Mouse (Mus musculus) urinary bladder, postnatal 4 days (tissue): ENCODE measurements around the gene Prrc2a.

Experiments used
- DNase-seq, 2 experiments: peaks; one replicate each; pipeline ENCODE4 v3.0.0; 2021 to 2022; ENCODE audit warnings: low spot score in 2 of 2

Gene Prrc2a

GRCm38 (mm10) chr17:35190096-35190495, 25.4 kb upstream of the Prrc2a start:
- no peak for DNase-seq

GRCm38 (mm10) chr17:35189186-35189585, 24.5 kb upstream of the Prrc2a start:
- DNase-seq: no peak

GRCm38 (mm10) chr17:35187959-35188610, 23.4 kb upstream of the Prrc2a start, which contains the start of gene Lst1:
Lst1 (minus strand) TSS chr17:35188439.
- no peak for DNase-seq

GRCm38 (mm10) chr17:35187345-35187744, 22.6 kb upstream of the Prrc2a start:
- no peak for DNase-seq

- DNase-seq: no peak
These were observed 22.0 kb upstream of the Prrc2a start for GRCm38 (mm10) chr17:35186681-35187080.

- DNase-seq: peak in 1 of 2 experiments; percentile 51
These were observed 21.2 kb upstream of the Prrc2a start for GRCm38 (mm10) chr17:35185639-35186611.

- no peak for DNase-seq
These were observed 15.4 kb upstream of the Prrc2a start for GRCm38 (mm10) chr17:35180093-35180492.

GRCm38 (mm10) chr17:35178528-35178927, 13.8 kb upstream of the Prrc2a start:
- DNase-seq: peak; percentile 63 to 76

GRCm38 (mm10) chr17:35175968-35176367, 11.3 kb upstream of the Prrc2a start, which contains the start of gene Aif1:
Aif1 (minus strand) TSS chr17:35176068.
- DNase-seq: no peak

- DNase-seq: no peak
These were observed 10.7 kb upstream of the Prrc2a start for GRCm38 (mm10) chr17:35175382-35175781.

GRCm38 (mm10) chr17:35174201-35174977, 9.7 kb upstream of the Prrc2a start:
- no peak for DNase-seq

GRCm38 (mm10) chr17:35173329-35173728, 8.6 kb upstream of the Prrc2a start:
- no peak for DNase-seq

- DNase-seq: no peak
These were observed 7.9 kb upstream of the Prrc2a start for GRCm38 (mm10) chr17:35172445-35173234.

- DNase-seq: no peak
These were observed 4.0 kb upstream of the Prrc2a start for GRCm38 (mm10) chr17:35168541-35169207.

- DNase-seq: no peak
These were observed 3.1 kb upstream of the Prrc2a start for GRCm38 (mm10) chr17:35167794-35168193.

GRCm38 (mm10) chr17:35166352-35167035, 1.8 kb upstream of the Prrc2a start:
- DNase-seq: no peak

- no peak for DNase-seq
These were observed 906 bp upstream of the Prrc2a start for GRCm38 (mm10) chr17:35165451-35166155.

- DNase-seq: no peak
These were observed 504 bp downstream of the Prrc2a start for GRCm38 (mm10) chr17:35164218-35164567.

GRCm38 (mm10) chr17:35163326-35164081, 1.2 kb downstream of the Prrc2a start:
- DNase-seq: no peak
